Mouse (Mus musculus): ENCODE results near the gene Bphl. TPM values are rescaled to one million over a fixed set of nuclear protein-coding genes. Genes with fewer than 3 reads are reported as not detected.
A peak's percentile ranks its signal among the peaks of the same experiment; 100 is the strongest.

Bphl gene
- total RNA-seq, 1 experiment from 2014 or later = 25.9 TPM

DNA sequence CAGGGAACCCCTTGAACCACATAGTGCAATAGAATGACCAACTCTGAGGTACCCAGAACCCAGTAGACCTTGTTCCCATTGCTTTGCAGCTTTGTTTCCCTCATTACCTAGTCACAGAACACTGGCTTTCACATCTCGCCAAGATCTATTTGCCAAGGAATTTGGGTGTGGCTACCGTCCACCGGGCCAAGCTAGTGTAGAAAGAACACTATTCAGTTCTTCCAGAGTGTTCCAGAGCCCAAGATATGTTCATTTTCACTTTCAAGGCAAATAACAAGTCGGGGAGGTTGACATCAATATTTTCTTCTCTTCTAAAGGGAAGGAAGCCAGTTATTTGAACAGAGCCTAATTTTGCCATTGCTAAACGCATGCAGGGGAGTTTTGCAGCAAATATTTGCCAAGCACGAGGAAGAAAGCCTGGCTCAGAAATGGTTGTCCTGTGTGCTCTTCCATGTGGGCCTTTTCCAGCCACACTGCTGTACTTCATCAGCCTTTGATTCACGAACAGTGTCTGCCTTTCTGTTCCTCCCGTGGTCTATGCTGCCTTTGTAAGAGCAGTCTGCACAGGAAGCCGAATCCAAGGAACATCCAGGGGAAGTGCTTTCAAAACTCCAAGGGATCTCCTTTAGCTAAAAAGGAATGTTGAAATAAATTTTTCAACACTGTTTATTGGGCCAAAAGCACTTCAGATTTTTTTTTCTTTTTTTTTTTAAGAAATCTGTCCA, 46.8 kb downstream of the Bphl start:
- ATAC-seq (replicated peaks; ENCODE audit: low read depth, poor library complexity, severe bottlenecking) = no peak

DNA sequence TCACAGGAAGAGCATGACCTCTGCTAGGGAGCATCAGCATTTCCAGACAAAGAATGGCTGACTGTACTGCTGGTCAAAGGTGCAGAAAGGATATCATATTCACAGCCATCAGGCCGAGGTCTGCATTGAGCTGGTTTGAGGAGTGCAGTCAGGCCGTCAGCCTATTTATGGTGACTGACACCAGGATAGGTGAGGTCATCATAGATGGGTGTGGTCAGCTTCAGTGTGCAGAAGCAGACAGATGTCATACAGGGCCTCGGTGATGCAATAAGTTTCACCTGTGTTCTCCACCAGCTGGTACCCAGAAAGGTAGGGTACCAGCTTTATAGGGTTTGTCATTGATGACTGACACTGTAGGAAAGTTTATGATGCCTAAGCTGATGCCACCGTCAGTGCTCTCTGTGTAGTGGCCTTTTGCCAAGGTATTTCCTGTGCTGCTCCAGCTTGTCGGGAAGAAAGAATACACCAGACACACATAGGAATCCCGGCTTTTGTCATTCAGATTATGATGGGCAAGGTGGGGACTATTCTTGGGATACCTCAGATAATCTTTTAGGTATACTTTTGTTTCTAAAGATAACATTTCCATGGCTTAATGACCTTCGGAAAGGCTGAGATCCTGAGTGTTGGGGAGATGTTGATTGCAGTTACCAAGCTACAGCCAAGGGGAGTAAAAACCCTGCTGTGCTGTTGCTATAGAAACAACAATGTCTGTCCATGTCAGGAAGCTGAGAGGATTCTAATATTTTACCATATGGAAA, 49.8 kb downstream of the Bphl start:
- no peak for ATAC-seq (replicated peaks; ENCODE audit: low read depth, poor library complexity, severe bottlenecking)

GRCm38 (mm10) chr13:34088201-34088649, 50.8 kb downstream of the Bphl start:
- ATAC-seq (replicated peaks; ENCODE audit: low read depth, poor library complexity, severe bottlenecking) = peak; percentile 88

GRCm38 (mm10) chr13:34088871-34089288, 51.5 kb downstream of the Bphl start:
- peak; percentile 88 for ATAC-seq (replicated peaks; ENCODE audit: low read depth, poor library complexity, severe bottlenecking)

DNA sequence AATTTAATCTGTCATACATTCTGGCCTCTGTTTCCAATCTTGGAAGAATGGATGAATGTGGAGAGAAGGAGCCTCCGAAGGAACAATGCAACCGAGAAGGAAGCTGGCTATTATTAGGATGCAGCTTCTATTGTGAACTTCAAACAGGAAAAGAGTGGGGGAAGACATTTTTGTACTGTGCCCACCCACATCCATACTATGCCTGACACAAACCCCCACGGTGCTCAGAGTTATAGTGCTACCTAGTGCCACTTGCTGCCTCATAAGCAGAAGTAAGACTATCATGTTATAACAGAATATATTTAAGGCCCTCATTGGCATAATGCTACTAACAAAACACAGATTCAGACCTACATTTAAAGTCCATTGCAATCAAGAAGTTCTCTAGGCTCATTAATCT, 52.0 kb downstream of the Bphl start:
- 0 out of 2 replicates have a peak, but pooled peaks have one; percentile 11 for ATAC-seq (replicated peaks; ENCODE audit: low read depth, poor library complexity, severe bottlenecking)

DNA sequence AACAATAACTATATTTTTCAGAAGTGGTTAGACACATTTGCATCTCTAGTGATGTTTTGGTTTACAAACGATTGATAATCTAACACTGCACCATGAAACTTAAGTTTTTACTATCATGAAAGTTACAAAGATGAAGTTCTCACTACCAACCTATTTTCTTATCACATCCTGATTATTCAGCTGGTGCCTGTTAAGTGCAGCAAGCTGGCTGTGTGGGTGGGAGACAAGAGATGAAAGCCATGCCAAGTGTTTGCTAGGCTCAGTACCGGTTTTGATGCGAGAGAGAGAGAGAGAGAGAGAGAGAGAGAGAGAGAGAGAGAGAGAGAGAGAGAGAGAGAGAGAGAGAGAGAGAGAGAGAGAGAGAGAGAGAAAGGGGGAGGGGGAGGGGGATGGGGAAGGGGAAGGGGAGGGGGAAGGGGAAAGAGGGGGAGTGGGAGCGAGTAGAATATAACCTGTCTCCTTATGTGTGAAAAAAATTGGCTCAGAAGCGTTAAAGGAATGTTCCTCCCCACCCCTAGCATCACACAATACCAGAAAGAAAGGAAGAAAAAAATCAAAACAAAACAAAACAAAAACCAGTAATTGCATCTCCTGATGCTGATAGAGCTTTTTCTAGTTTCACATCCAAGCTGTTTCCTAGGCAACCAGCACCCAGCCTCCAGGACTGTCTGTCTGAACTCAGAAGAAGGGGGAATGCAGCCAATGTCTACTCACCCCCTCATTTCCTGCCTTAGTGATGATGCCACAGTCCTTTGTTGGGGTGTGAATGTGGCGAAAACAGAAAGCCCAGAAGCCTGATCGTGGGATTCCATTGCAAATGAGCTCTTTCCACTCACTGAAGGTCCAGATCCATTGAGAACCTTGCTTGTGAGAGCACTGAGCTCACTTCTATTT, 58.4 kb downstream of the Bphl start:
- ATAC-seq (replicated peaks; ENCODE audit: low read depth, poor library complexity, severe bottlenecking) = 0 out of 2 replicates have a peak, but pooled peaks have one; percentile 25

DNA sequence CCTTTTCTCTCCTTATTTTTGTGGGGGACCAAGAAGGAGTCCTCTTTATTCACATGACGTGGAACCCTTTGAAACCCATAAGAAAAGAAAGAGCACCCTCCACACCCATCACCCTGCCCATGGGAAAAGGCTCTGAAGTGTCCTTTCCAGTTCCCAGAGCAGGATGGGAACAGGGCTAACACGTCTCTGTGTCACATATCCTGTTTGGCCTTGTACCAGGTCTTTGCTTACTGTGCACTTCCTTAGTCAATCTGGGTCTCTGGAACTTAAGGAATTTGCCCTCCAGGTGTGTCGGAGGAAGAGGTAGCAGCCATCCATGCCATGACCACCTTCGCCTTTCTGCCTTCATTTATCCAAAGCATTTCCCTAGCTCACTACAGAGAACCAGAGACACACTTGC, 59.1 kb downstream of the Bphl start:
- no peak for ATAC-seq (replicated peaks; ENCODE audit: low read depth, poor library complexity, severe bottlenecking)

DNA sequence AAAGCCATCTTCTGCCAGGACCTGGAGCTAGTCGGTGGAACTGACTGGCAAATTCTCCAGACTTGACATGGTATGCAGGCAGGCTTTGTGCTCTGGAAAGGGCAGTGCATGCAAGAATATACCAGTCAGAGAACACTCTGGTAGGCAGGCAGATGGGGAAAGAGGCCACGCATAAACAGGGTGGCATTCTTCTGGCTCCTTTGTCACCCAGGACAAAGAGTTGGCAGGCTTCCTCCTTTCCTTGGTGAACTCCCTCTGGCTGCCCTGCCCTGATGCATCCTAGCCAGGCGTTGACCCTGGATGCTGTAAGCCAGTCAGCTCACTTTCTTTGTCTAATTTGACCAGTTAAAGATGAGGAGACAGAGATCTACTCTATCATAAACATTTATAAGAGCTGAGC, 59.7 kb downstream of the Bphl start:
- no peak for ATAC-seq (replicated peaks; ENCODE audit: low read depth, poor library complexity, severe bottlenecking)

DNA sequence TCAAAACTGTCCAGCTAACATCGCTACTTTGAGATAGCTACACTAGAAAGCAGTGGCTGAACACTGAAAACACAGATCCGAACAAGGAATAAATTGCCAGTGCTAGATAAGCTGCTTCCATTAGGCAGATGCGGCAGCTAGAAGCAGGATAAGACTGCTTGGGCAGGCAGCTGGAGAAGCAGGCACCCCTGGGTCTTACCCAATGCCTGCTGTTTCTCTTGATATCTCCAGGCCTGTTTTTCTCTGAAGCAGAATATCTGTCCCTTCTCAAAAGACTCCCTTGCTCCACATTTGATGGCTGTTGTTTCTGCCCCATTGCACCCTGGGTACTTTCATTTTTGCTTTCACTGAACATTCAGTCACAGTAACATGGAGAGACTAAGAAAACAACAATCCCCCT, 63.3 kb downstream of the Bphl start:
- peak; percentile 44 for ATAC-seq (replicated peaks; ENCODE audit: low read depth, poor library complexity, severe bottlenecking)

DNA sequence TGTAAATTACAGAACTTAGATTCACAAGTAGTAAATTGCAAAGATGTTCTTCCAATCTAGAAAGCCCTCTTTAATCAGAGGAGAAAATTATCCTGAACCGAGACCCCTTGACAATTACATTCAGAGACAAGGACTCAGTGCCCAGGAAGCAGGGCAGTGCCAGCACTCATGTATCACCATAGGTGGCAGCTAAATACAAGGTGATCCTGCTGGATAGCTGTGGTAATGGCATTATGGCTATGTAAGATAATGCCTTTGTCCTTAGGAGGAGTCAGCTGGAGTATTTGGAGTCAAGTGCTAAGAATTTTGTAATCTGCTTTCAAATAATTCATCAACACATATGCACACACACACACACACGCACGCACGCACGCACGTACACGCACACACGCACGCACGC, 63.9 kb downstream of the Bphl start:
- 0 out of 2 replicates have a peak, but pooled peaks have one; percentile 27 for ATAC-seq (replicated peaks; ENCODE audit: low read depth, poor library complexity, severe bottlenecking)

DNA sequence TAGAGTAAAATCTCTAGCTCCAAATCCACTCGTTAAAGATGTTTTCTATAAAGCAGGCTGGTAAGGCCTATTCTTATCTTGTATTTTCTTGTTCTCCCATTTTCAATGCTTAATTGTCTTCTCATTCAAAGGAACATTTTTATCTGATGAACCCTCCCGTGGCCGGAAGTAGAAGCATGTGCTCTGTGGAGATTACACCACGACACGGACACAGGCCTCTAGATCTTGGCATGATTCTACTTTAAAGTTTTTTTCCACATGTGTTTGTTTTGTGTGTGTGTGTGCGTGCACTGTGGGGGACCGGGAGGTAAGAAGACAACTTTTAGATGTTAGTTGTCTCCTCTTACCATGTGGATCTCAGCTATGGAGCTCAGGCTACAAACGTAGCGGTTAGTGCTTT, 64.5 kb downstream of the Bphl start:
- peak; percentile 81 for ATAC-seq (replicated peaks; ENCODE audit: low read depth, poor library complexity, severe bottlenecking)

DNA sequence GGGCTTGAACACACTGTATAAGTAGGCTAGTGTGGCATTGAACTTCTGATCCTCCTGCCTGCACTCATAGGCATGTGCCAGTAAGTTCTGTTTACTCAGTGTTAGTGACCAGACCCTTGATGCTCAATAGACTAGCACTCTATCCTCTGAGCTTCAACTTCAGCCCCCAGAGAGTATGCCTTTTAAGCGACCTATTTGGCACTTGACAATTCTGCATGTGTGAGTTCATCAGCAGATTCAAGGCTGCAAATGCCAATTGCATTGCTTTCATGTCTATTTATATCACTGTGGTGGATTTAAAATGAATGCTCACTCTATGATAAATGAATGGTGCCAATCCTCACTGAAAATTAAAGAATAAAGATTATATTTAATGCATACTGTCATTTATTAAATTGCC, 68.0 kb downstream of the Bphl start:
- no peak for ATAC-seq (replicated peaks; ENCODE audit: low read depth, poor library complexity, severe bottlenecking)

GRCm38 (mm10) chr13:34106256-34106655, 68.9 kb downstream of the Bphl start:
- no peak for ATAC-seq (replicated peaks; ENCODE audit: low read depth, poor library complexity, severe bottlenecking)

- peak; percentile 71; the same call in 1 of the 2 replicates for ATAC-seq (replicated peaks; ENCODE audit: low read depth, poor library complexity, severe bottlenecking)
Measured at GRCm38 (mm10) chr13:34106999-34107398, 69.6 kb downstream of the Bphl start.

DNA sequence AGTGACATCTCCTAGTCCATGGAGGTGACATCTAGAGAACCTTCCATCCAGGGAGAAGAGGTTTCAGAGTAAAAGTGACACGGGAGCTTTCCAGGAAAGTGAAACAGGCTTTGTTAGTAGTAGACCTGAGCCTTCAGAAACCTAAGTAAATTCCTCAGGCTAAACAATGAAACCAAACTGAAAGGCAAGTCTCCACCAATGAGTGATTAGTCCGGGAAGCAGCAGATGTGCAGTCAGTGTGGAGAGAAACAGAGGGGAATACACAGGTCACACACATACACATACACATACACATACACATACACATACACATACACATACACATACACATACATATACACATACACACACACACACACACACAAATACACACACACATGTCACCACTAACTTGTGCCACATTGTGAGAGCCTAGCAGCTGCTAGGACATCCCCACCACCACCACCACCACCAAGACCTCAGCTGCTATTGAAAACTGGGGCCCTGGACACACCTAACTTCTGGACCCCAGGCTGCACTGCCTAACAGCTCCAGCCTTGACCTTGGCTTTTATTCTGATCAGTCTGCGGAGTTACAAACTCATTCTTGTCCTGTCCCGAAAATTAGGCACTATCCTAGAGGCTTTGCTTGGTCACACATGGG, 71.8 kb downstream of the Bphl start:
- no peak for ATAC-seq (replicated peaks; ENCODE audit: low read depth, poor library complexity, severe bottlenecking)

DNA sequence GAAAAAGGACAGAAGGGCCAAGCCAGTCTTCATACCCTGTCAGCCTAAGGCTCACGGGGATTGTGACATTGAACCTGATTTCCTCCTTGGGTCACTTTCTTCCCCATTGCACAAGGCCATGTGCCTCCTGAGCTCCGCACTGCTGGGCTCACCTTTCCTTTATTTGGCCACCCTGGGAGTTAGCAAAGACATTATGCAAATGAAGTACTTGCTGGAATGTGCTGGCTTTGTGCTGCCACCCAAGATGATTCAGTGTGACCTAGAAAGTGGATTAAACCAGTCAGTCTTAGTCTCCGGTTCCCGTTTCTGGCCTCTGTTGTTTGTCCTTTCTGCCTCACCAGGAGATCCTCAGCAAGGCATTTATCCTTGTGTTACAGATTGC, 72.3 kb downstream of the Bphl start:
- ATAC-seq (replicated peaks; ENCODE audit: low read depth, poor library complexity, severe bottlenecking) = no peak

- ATAC-seq (replicated peaks; ENCODE audit: low read depth, poor library complexity, severe bottlenecking) = no peak
Measured at GRCm38 (mm10) chr13:34111019-34111418, 73.6 kb downstream of the Bphl start.

GRCm38 (mm10) chr13:34111878-34112277, 74.5 kb downstream of the Bphl start:
- ATAC-seq (replicated peaks; ENCODE audit: low read depth, poor library complexity, severe bottlenecking) = no peak

DNA sequence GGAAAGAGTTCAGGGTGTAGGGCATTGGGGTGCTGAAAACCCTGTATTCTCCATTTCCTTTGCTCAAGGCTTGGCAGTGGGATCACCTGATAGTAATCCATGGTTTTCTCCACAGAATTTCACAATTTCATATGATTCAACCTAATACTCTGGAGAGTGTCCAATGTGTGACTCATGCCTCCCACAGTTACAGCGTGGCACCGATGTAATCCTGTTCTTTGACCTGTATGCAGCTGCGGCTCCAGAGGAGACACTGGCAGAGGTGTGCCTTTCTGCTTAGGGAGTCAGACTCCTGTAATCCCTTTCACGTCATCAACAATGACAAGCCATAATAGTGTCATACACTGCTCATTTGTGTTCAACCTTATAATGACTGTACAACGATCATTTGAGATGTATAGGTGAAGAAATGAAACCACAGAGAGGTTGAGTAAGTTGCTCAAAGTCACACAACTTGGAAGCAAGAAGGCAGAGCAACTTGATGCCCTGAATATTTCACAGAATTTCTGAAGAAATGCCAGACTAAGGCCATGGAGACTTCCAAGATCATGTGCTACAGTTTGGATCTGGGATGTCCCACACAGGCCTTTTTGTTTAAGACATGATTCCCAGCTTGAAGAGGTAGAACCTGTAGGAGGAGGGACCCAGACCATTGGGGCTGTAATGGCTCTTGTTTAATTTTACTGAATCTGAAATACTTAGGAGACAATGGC, 75.1 kb downstream of the Bphl start:
- no peak for ATAC-seq (replicated peaks; ENCODE audit: low read depth, poor library complexity, severe bottlenecking)

Data from common myeloid progenitor, adult 5-6 weeks (primary cell).